Mouse (Mus musculus): ENCODE results near the gene Gm17657.
A peak's percentile ranks its signal among the peaks of the same experiment; 100 is the strongest.

Gene Gm17657

GRCm38 (mm10) chr17:29480256-29480655 is 69.2 kb downstream of the Gm17657 start:
- H3K9me3 ChIP-seq (ENCODE audit: low read length), result 0 out of 2 replicates have a peak, but pooled peaks cover 5% of the 10 kb centered on the region
- no peaks in the 10 kb centered on the region for H3K36me3 ChIP-seq (ENCODE audit: insufficient read depth, low read length)
- no peaks in the 10 kb centered on the region for H3K27me3 ChIP-seq (ENCODE audit: insufficient read depth, low read length)
- TF ChIP-seq NANOG (IDR thresholded peaks at IDR 0.05; ENCODE audit: borderline replicate concordance, low read length), result no peak
- no peak overlapping the region for H3K4me3 ChIP-seq (replicated peaks; ENCODE audit: low read length)
- H3K4me1 ChIP-seq (replicated peaks; ENCODE audit: low read depth, low read length), result peaks cover 82% of the 10 kb centered on the region

- TF ChIP-seq NANOG (IDR thresholded peaks at IDR 0.05; ENCODE audit: borderline replicate concordance, low read length), result no peak
- no peak for TF ChIP-seq CTCF (conservative IDR thresholded peaks at IDR 0.05; ENCODE audit: low read length)
- no peak for TF ChIP-seq POU5F1 (IDR thresholded peaks at IDR 0.05; ENCODE audit: borderline replicate concordance, low read length)
- H3K4me1 ChIP-seq (replicated peaks; ENCODE audit: low read depth, low read length), result peaks cover 88% of the 10 kb centered on the region
- no peaks in the 10 kb centered on the region for H3K27me3 ChIP-seq (ENCODE audit: insufficient read depth, low read length)
Measured at GRCm38 (mm10) chr17:29478271-29478670, 71.2 kb downstream of the Gm17657 start.

GRCm38 (mm10) chr17:29477357-29477756 is 72.1 kb downstream of the Gm17657 start:
- no peaks in the 10 kb centered on the region for H3K36me3 ChIP-seq (ENCODE audit: insufficient read depth, low read length)
- H3K4me3 ChIP-seq (replicated peaks; ENCODE audit: low read length), result no peak overlapping the region
- TF ChIP-seq NANOG (IDR thresholded peaks at IDR 0.05; ENCODE audit: borderline replicate concordance, low read length), result no peak
- no peak for TF ChIP-seq CTCF (conservative IDR thresholded peaks at IDR 0.05; ENCODE audit: low read length)
- TF ChIP-seq POU5F1 (IDR thresholded peaks at IDR 0.05; ENCODE audit: borderline replicate concordance, low read length), result no peak
- H3K9me3 ChIP-seq (ENCODE audit: low read length), result 0 out of 2 replicates have a peak, but pooled peaks cover 2% of the 10 kb centered on the region
- H3K27me3 ChIP-seq (ENCODE audit: insufficient read depth, low read length), result no peaks in the 10 kb centered on the region
- H3K4me1 ChIP-seq (replicated peaks; ENCODE audit: low read depth, low read length), result peaks cover 92% of the 10 kb centered on the region

More at GRCm38 (mm10) chr17:29478271-29478670, 71.2 kb downstream of the Gm17657 start:
- 0 out of 2 replicates have a peak, but pooled peaks cover 5% of the 10 kb centered on the region for H3K9me3 ChIP-seq (ENCODE audit: low read length)
- H3K4me3 ChIP-seq (replicated peaks; ENCODE audit: low read length), result no peak overlapping the region
- no peaks in the 10 kb centered on the region for H3K36me3 ChIP-seq (ENCODE audit: insufficient read depth, low read length)

DNA sequence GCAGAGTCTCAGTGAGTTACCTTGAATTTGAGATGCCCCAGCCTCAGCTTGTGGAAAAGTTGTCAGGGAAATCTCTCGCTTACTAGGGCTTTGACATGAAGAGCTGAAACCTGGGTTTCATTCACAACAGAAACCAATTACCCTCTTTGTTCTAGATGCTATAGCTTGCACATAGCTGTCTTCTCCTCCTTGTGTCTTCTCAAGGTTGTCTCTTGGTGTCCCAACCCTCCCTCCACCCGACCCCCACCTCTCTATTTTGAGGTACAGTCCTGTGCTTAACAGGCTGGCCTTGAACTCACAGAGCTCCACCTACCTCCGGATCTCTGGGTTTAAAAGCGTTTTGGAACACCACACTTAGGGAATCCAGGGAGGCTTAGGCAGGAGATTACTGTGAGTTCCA is 73.0 kb downstream of the Gm17657 start:
- H3K9me3 ChIP-seq (ENCODE audit: low read length), result no peaks in the 10 kb centered on the region
- no peaks in the 10 kb centered on the region for H3K36me3 ChIP-seq (ENCODE audit: insufficient read depth, low read length)
- H3K4me1 ChIP-seq (replicated peaks; ENCODE audit: low read depth, low read length), result peaks cover 91% of the 10 kb centered on the region
- H3K27me3 ChIP-seq (ENCODE audit: insufficient read depth, low read length), result no peaks in the 10 kb centered on the region
- TF ChIP-seq POU5F1 (IDR thresholded peaks at IDR 0.05; ENCODE audit: borderline replicate concordance, low read length) (no peak), NANOG (IDR thresholded peaks at IDR 0.05; ENCODE audit: borderline replicate concordance, low read length) (0 out of 2 replicates have a peak, but pooled peaks have one; percentile 15), CTCF (conservative IDR thresholded peaks at IDR 0.05; ENCODE audit: low read length) (no peak)
- H3K4me3 ChIP-seq (replicated peaks; ENCODE audit: low read length), result no peak overlapping the region

- H3K4me1 ChIP-seq (replicated peaks; ENCODE audit: low read depth, low read length), result peaks cover 92% of the 10 kb centered on the region
- no peaks in the 10 kb centered on the region for H3K27me3 ChIP-seq (ENCODE audit: insufficient read depth, low read length)
- no peak overlapping the region for H3K4me3 ChIP-seq (replicated peaks; ENCODE audit: low read length)
- H3K36me3 ChIP-seq (ENCODE audit: insufficient read depth, low read length), result no peaks in the 10 kb centered on the region
- no peak for TF ChIP-seq POU5F1 (IDR thresholded peaks at IDR 0.05; ENCODE audit: borderline replicate concordance, low read length)
- no peak for TF ChIP-seq CTCF (conservative IDR thresholded peaks at IDR 0.05; ENCODE audit: low read length)
- no peak for TF ChIP-seq NANOG (IDR thresholded peaks at IDR 0.05; ENCODE audit: borderline replicate concordance, low read length)
- H3K9me3 ChIP-seq (ENCODE audit: low read length), result no peaks in the 10 kb centered on the region
Measured at GRCm38 (mm10) chr17:29475142-29475541, 74.3 kb downstream of the Gm17657 start.

DNA sequence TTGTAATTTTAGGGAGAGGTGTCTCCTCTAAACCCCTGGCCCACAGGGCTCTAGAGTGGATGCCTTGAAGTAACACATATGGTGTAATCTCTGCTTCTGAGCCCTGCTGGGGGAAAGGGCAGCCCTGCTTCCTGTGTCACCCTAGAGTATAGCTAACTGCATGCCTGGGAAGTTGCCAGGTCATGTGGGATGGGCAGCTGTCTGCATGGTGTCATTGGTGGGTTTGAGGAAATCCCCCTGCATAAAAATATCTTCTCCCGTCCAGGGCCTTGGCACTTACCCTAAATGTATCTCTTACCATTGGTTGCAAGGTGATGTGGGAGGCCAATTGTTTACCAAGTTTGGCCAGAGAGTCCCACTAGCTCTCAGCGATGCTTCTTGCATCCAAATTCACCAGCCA is 75.4 kb downstream of the Gm17657 start:
- TF ChIP-seq CTCF (conservative IDR thresholded peaks at IDR 0.05; ENCODE audit: low read length) (no peak), NANOG (IDR thresholded peaks at IDR 0.05; ENCODE audit: borderline replicate concordance, low read length) (no peak), POU5F1 (IDR thresholded peaks at IDR 0.05; ENCODE audit: borderline replicate concordance, low read length) (no peak)
- Histone ChIP-seq H3K36me3 (ENCODE audit: insufficient read depth, low read length) (no peaks in the 10 kb centered on the region), H3K9me3 (ENCODE audit: low read length) (no peaks in the 10 kb centered on the region), H3K4me1 (replicated peaks; ENCODE audit: low read depth, low read length) (peaks cover 93% of the 10 kb centered on the region), H3K4me3 (replicated peaks; ENCODE audit: low read length) (0 out of 2 replicates have a peak overlapping the region, but pooled peaks have one; percentile 15), H3K27me3 (ENCODE audit: insufficient read depth, low read length) (no peaks in the 10 kb centered on the region)

DNA sequence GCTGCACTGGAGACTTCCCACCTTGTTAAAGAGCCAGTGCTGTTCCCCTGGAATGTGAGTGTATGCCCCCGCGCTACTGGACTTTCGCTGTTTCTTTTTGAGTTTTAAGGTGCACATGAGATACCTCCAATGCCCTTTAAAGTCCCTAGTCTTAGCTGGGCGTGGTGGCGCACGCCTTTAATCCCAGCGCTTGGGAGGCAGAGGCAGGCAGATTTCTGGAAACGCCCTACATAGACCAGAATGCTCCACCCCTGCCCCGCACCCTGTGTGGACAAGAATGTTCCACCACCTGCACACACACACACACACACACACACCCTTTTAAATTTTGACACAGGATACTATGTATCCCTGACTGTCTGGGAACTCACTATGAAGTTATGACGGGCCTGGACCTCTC is 76.0 kb downstream of the Gm17657 start:
- Histone ChIP-seq H3K9me3 (ENCODE audit: low read length) (no peaks in the 10 kb centered on the region), H3K36me3 (ENCODE audit: insufficient read depth, low read length) (no peaks in the 10 kb centered on the region), H3K4me3 (replicated peaks; ENCODE audit: low read length) (no peak overlapping the region), H3K27me3 (ENCODE audit: insufficient read depth, low read length) (no peaks in the 10 kb centered on the region), H3K4me1 (replicated peaks; ENCODE audit: low read depth, low read length) (peaks cover 96% of the 10 kb centered on the region)
- TF ChIP-seq CTCF (conservative IDR thresholded peaks at IDR 0.05; ENCODE audit: low read length), result no peak
- TF ChIP-seq POU5F1 (IDR thresholded peaks at IDR 0.05; ENCODE audit: borderline replicate concordance, low read length), result no peak
- no peak for TF ChIP-seq NANOG (IDR thresholded peaks at IDR 0.05; ENCODE audit: borderline replicate concordance, low read length)

Data from E14TG2a.4 (cell line).